Mouse (Mus musculus): ENCODE measurements around the gene Arnt2. TPM values are rescaled to one million over a fixed set of nuclear protein-coding genes. Genes with fewer than 3 reads are reported as not detected.

Gene Arnt2
- polyA plus RNA-seq (2015; fragmentation: Nextera tagmentation; extraction: Ambion mirVana) = 88.4 and 96.8 TPM in 2 replicates

DNA sequence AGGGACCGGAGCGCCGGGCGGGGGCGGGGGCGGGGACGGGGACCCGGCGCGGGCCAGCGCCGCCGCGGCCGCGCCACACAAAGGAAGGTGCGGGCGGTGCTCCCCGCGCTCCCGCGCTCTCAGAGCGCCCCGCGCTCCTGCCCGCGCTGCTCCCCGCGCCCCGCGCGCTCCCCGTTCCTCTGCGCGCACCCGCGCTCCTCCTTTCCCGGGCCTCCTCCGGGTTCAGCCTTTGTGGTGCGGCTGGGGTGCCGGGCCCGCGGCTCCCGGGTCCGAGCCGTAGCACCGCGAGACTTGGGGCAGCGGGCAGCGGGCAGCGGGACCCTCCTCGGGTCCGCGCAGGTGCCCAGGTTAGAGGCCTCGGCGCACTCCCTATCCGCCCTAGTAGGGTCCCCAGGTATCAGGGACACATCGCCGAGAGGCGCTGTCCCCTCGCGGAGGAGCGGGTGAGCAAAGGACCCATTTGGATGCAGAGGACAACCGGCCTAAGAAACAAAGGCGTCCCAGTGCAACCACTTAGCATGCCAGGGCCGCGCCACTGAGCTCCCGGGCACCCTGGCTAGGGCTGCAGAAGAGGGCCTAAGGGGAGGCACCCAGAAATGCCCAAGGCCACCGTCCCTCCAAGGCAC is at the start of gene Arnt2:
Gene Arnt2 (minus strand): TSS at position 281 of the 626 bp plus-strand sequence.
- WGBS = under 1% methylated on average over 57 of the region's 69 CpGs
- peak within 1 kb of the TSS; percentile 97 for H3K27ac ChIP-seq
- H3K27me3 ChIP-seq (replicated peaks) = no peaks in the 10 kb centered on the region
- H3K4me1 ChIP-seq = peaks cover 38% of the 10 kb centered on the region
- peak within 1 kb of the TSS; percentile 80 for H3K4me3 ChIP-seq
- peak; percentile 91 for ATAC-seq (replicated peaks)
- no peaks in the 10 kb centered on the region for H3K36me3 ChIP-seq (replicated peaks)
- H3K9ac ChIP-seq = peak within 1 kb of the TSS; percentile 97
- H3K4me2 ChIP-seq = peak within 1 kb of the TSS; percentile 76
- no peaks in the 10 kb centered on the region for H3K9me3 ChIP-seq

DNA sequence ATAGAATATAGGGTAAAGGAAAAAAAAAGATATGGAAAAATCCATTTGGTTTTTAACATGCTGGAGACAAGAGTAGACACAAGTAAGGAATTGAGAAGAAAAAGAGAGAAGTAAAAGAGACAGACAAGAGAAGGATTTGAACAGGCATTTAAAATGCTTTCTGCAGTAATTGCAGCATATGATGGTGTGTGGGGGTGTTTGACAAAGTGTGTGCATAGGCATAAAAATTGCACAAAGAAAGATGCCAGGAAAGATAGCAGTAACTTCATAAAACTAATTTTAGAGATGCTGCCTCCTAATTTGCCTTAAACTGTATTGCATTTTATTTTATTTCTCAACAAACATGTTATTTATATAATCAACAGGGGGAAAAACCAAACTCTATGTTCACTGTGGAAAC is 41.7 kb upstream of the Arnt2 start:
- no peak overlapping the region for H3K4me2 ChIP-seq
- H3K9me3 ChIP-seq = no peaks in the 10 kb centered on the region
- H3K4me1 ChIP-seq = 0 out of 2 replicates have a peak, but pooled peaks cover 4% of the 10 kb centered on the region
- H3K27me3 ChIP-seq (replicated peaks) = no peaks in the 10 kb centered on the region
- H3K4me3 ChIP-seq = no peak overlapping the region
- no peaks in the 10 kb centered on the region for H3K36me3 ChIP-seq (replicated peaks)
- no peak overlapping the region for H3K9ac ChIP-seq
- no peak overlapping the region for H3K27ac ChIP-seq
- no peak for ATAC-seq (replicated peaks)

DNA sequence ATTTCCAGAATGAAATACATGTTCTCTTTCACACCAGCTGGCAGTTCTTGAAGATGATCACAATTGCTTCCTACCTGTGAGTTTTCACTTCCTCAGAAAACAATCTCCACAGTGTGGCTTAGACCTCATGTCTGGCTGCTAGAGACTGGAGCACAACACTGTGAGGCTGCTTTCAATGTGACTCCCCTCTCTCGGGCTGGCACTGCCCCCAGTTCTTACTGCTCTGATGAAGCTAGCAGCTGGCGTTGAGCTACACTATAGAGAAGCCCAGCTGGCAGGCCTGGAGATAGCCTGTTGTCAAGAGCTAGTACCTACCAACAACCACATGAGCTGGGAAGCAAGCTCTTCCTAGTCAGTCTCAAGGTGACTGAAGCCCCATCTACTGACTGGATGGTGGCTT is 39.1 kb upstream of the Arnt2 start:
- H3K27ac ChIP-seq = peak overlapping the region; percentile 56
- no peak overlapping the region for H3K4me2 ChIP-seq
- H3K27me3 ChIP-seq (replicated peaks) = no peaks in the 10 kb centered on the region
- 0 out of 2 replicates have a peak, but pooled peaks cover 4% of the 10 kb centered on the region for H3K4me1 ChIP-seq
- H3K4me3 ChIP-seq = no peak overlapping the region
- WGBS = 23% methylated on average over 2 of the region's 2 CpGs
- ATAC-seq (replicated peaks) = peak; percentile 74
- no peak overlapping the region for H3K9ac ChIP-seq
- H3K36me3 ChIP-seq (replicated peaks) = no peaks in the 10 kb centered on the region
- no peaks in the 10 kb centered on the region for H3K9me3 ChIP-seq

DNA sequence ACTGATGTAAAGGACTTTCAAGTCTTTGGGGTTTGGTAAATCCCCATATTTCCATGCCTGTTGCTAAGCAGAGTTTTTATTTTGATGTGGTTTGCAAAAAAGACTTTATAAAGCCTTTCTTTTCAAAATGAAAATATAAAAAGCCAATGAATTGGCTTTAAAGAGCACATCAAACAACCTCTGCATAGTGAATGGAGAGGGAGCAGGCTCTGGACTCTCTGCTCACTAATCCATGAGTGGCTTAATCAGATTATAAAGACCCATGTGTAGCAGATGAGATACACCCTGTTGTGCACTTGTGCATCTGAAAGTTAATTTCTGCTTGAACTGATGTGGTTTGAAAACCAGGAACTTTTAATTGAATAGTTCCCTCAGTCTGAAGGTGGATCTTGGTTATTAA is 38.5 kb upstream of the Arnt2 start:
- 0 out of 2 replicates have a peak, but pooled peaks cover 4% of the 10 kb centered on the region for H3K4me1 ChIP-seq
- H3K36me3 ChIP-seq (replicated peaks) = no peaks in the 10 kb centered on the region
- H3K9me3 ChIP-seq = no peaks in the 10 kb centered on the region
- no peaks in the 10 kb centered on the region for H3K27me3 ChIP-seq (replicated peaks)
- ATAC-seq (replicated peaks) = no peak; the same call in 1 of the 2 replicates
- no peak overlapping the region for H3K4me3 ChIP-seq
- no peak overlapping the region for H3K4me2 ChIP-seq
- H3K27ac ChIP-seq = no peak overlapping the region
- H3K9ac ChIP-seq = no peak overlapping the region

DNA sequence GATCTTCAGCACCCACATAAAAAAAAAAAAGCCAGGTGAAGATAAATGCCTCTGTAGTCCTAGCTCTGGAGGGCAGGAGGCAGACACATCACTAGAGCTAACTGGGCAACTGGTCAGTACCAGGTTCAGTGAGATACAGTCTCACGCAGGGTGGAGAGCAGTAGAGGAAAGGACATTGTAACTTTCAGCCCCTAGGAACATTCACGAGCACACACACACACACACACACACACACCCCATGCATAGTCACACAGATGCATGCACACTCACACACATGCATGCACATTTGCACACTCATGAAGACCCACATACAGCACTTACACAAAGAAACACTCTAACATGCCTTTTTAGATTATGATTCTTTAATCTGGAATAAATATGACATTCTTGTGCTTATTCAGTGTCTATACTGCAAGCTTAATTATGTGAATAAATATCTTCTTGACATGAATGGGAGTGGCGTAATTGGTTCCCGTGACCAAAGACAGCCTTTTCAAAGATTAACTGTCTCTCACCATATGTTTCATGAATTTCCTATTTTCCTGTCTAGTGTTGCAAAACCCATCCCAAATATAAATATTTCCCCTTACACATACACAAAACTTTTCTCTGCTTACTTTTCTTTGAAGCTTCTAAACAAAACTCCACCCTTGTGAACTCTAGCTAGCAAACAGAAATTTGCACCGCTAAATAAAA is 37.9 kb upstream of the Arnt2 start:
- 34% methylated on average over 5 of the region's 5 CpGs for WGBS
- Histone ChIP-seq H3K36me3 (replicated peaks) (no peaks in the 10 kb centered on the region), H3K27me3 (replicated peaks) (no peaks in the 10 kb centered on the region), H3K9ac (no peak overlapping the region), H3K4me1 (0 out of 2 replicates have a peak, but pooled peaks cover 4% of the 10 kb centered on the region), H3K4me3 (no peak overlapping the region), H3K9me3 (no peaks in the 10 kb centered on the region), H3K4me2 (no peak overlapping the region), H3K27ac (no peak overlapping the region)
- peak; percentile 38; the same call in 1 of the 2 replicates for ATAC-seq (replicated peaks)

DNA sequence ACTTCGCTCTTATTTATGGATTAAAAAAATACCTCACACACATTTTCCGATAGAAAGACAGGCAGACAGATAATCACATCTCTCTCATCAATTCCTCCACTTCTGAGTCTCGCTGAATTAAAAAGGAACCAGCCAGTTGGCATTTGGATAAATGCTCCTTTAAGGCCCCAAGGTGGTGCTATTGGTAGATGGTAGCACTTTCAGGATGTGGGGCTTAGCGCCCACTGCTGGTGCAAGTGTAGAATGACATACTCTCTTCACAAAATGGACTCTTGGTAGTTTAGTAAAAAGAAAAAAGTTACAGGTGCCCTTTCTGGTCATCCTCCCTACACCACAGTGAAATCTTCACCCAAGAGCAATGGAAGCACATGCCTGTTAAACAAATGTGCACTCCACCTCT is 37.1 kb upstream of the Arnt2 start:
- Histone ChIP-seq H3K36me3 (replicated peaks) (no peaks in the 10 kb centered on the region), H3K27ac (no peak overlapping the region), H3K27me3 (replicated peaks) (no peaks in the 10 kb centered on the region), H3K9me3 (no peaks in the 10 kb centered on the region), H3K4me2 (no peak overlapping the region), H3K4me1 (0 out of 2 replicates have a peak, but pooled peaks cover 4% of the 10 kb centered on the region), H3K4me3 (no peak overlapping the region), H3K9ac (no peak overlapping the region)
- 23% methylated on average over 4 of the region's 4 CpGs for WGBS
- ATAC-seq (replicated peaks) = peak; percentile 41; the same call in 1 of the 2 replicates

DNA sequence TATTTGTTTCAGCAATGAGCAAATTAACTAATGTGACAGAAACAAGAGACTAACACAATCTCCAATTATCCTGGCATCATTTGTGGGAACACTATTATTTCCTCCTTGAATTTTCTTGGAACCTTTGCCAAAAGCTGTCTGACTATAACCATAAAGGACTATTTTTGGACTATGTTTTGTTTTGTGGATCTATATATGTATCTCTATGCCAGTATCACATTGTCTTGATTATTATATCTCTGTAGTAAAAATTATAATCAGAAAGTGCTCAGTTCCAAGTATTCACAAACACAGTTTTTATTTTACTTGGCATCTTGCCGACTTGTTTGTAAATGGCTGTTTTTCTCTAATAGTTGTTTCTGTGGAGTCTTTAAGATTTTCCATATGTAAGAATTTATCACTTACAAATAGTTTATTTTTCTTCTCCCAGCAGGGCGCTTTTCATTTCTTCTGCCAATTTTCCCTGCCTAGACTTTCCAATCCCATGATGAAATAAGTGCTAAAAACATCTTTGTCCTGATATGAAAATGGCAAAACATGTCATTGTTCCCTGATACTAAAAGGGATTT is 32.5 kb upstream of the Arnt2 start:
- Histone ChIP-seq H3K9ac (no peak overlapping the region), H3K27ac (no peak overlapping the region), H3K4me3 (no peak overlapping the region), H3K36me3 (replicated peaks) (no peaks in the 10 kb centered on the region), H3K9me3 (no peaks in the 10 kb centered on the region), H3K27me3 (replicated peaks) (no peaks in the 10 kb centered on the region), H3K4me2 (no peak overlapping the region), H3K4me1 (no peaks in the 10 kb centered on the region)
- ATAC-seq (replicated peaks) = no peak
- 87% methylated on average over 2 of the region's 2 CpGs for WGBS

DNA sequence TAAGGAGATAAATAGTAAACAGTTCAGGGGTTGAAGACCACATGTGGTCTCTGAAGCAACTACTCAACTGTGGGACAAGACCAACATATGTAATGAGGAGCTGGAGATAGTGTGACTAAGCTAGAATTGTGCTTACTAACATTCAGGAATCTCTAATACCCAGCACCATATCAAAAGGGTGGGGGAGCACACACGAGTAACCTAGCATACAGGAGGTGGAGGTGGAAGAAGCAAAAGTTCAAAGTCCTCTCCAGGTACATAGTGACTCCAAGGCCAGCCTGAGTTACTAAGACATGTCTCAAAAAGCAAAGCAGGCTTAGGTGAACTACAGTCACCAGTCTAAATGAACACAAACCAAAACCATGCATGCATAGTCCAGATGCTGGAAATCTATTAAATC is 29.6 kb upstream of the Arnt2 start:
- H3K4me3 ChIP-seq = no peak overlapping the region
- H3K36me3 ChIP-seq (replicated peaks) = no peaks in the 10 kb centered on the region
- ATAC-seq (replicated peaks) = no peak
- 74% methylated on average over 1 of the region's 1 CpGs for WGBS
- H3K27me3 ChIP-seq (replicated peaks) = no peaks in the 10 kb centered on the region
- H3K9ac ChIP-seq = no peak overlapping the region
- no peak overlapping the region for H3K27ac ChIP-seq
- no peak overlapping the region for H3K4me2 ChIP-seq
- H3K9me3 ChIP-seq = no peaks in the 10 kb centered on the region
- H3K4me1 ChIP-seq = no peaks in the 10 kb centered on the region

DNA sequence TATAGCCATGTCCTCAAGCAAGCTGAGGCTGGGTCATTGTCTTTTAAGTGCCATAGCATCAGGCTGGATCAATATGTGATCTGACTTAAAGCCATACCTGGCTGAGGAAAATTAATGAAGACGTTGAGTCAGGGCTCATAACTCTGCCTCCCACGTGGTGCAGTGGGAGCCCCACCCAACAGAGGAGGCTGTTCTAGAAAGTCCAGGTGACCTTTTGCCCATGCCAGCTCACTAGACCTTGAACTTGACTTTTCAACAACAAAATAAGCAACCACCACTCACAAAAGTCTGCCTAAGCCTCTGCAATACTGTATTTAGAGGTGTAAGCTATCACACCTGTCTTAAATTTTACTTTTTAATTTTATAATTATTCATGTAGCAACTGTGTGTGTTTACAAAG is 24.9 kb upstream of the Arnt2 start:
- H3K9ac ChIP-seq = no peak overlapping the region
- H3K36me3 ChIP-seq (replicated peaks) = no peaks in the 10 kb centered on the region
- no peak overlapping the region for H3K4me2 ChIP-seq
- no peak overlapping the region for H3K4me3 ChIP-seq
- H3K9me3 ChIP-seq = no peaks in the 10 kb centered on the region
- 61% methylated on average over 2 of the region's 2 CpGs for WGBS
- peaks cover 3% of the 10 kb centered on the region; the same call in 1 of the 2 replicates for H3K4me1 ChIP-seq
- no peak for ATAC-seq (replicated peaks)
- no peaks in the 10 kb centered on the region for H3K27me3 ChIP-seq (replicated peaks)
- no peak overlapping the region for H3K27ac ChIP-seq

DNA sequence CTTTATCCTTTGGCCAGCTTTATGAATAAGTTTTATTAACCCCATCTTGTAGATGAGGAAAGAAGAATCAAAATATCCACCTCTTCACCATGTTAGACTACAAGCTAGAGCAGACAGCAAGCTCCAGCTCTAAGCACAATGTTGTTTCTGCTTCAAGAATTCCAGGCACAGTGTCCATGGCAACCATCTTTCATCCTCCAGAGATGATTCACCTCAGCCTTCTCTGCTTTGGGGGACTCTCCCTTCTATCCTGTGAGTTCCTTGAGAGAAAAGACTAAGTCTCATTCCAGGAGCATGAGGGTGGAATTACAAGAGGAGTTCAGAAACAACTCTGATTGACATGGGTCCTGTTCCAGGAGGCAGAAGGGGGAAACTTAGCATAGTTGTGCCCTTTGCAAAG is 22.2 kb upstream of the Arnt2 start:
- no peaks in the 10 kb centered on the region for H3K9me3 ChIP-seq
- ATAC-seq (replicated peaks) = peak; percentile 77

DNA sequence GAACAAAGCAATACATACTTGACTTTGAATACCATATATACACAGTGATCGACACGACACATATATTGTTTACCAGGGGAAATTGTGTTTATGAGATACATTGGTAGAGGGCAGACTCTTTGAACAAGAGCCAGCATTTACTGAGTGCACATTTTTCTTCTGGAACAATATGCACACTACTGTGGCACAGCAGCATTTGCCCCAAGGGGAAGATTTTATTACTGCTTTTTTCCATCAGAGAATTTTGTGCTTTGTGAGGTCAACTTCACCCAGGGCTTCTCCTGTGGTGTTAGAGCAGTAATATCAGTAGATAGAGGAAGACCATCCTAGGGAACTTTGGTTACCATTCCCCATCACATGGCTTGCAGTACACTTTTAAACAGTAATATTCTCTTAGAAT is 17.2 kb upstream of the Arnt2 start:
- Histone ChIP-seq H3K9ac (no peak overlapping the region), H3K9me3 (no peaks in the 10 kb centered on the region), H3K4me3 (no peak overlapping the region), H3K4me1 (peaks cover 2% of the 10 kb centered on the region; the same call in 1 of the 2 replicates), H3K36me3 (replicated peaks) (no peaks in the 10 kb centered on the region), H3K27me3 (replicated peaks) (no peaks in the 10 kb centered on the region), H3K4me2 (no peak overlapping the region), H3K27ac (no peak overlapping the region)
- WGBS = 94% methylated on average over 2 of the region's 2 CpGs
- no peak for ATAC-seq (replicated peaks)

More for the DNA sequence above, 22.2 kb upstream of the Arnt2 start:
- Histone ChIP-seq H3K4me2 (no peak overlapping the region), H3K27me3 (replicated peaks) (no peaks in the 10 kb centered on the region), H3K4me3 (no peak overlapping the region), H3K9ac (no peak overlapping the region), H3K36me3 (replicated peaks) (no peaks in the 10 kb centered on the region), H3K27ac (no peak overlapping the region), H3K4me1 (peaks cover 3% of the 10 kb centered on the region; the same call in 1 of the 2 replicates)

DNA sequence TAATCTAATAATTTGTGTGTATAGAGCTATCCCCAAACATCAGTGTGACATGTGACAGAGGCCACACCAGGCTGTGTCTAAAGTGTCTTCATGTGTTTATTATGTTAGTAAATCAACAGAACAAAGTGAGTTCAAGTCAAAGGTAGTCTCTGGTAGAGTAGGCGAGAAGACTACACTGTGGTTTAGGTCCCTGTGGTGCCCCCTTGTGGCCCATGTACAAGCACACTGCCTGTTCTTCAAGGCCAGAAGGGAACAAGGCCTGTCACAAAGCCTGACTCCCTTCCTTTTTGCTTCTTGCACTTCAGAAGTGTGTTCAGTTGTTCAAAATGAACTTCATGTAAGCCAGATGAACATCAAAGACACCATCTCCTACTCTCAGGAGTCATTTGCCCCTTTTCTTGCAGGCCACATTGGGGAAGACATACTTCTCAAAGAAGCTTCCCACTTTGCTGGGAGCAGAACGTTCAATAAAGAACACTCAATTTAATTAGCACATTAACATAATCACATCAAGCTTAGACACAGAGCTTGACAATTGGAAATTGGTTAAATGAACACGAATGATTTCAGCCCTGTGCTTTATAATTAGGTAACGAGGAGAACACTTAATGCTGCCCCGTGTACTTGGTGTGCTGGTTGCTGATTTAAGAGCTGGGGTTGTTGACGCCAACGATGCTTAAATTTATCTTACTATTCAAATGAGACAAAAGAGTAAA is 14.9 kb upstream of the Arnt2 start:
- no peaks in the 10 kb centered on the region for H3K9me3 ChIP-seq
- H3K27me3 ChIP-seq (replicated peaks) = no peaks in the 10 kb centered on the region
- no peak overlapping the region for H3K4me2 ChIP-seq
- H3K4me1 ChIP-seq = no peaks in the 10 kb centered on the region
- H3K36me3 ChIP-seq (replicated peaks) = no peaks in the 10 kb centered on the region
- no peak overlapping the region for H3K27ac ChIP-seq
- no peak overlapping the region for H3K9ac ChIP-seq
- H3K4me3 ChIP-seq = no peak overlapping the region
- no peak for ATAC-seq (replicated peaks)
- WGBS = 59% methylated on average over 7 of the region's 7 CpGs

Data from midbrain, embryonic 15.5 days (tissue).